Mouse (Mus musculus): ENCODE measurements around the gene Trim29. TPM values are rescaled to one million over a fixed set of nuclear protein-coding genes. Genes with fewer than 3 reads are reported as not detected.
A peak's percentile ranks its signal among the peaks of the same experiment; 100 is the strongest.

Gene Trim29
- polyA plus RNA-seq, 1 experiment from 2014 or later, result 54.0 TPM

DNA sequence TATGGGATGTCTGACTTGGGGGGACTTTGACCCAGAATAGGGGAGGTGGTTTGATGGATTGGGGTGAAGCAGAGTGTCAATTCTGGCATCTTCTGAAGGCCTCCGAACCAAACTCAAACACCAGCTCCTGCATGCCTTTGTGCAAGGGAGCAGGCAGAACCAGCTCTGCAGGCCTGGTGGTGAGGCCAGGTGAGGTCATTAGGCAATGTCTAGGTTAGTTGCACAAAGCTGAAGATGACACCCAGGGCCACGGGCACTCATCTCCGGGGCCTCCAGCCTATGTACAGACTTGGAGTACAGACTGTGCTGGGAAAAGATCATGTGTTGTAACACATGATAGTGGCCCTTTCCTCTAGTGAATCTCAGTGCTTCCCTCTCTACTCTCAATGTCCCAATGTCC is 3.2 kb downstream of the Trim29 start:
- no peak for DNase-seq (ENCODE audit: low spot score)

DNA sequence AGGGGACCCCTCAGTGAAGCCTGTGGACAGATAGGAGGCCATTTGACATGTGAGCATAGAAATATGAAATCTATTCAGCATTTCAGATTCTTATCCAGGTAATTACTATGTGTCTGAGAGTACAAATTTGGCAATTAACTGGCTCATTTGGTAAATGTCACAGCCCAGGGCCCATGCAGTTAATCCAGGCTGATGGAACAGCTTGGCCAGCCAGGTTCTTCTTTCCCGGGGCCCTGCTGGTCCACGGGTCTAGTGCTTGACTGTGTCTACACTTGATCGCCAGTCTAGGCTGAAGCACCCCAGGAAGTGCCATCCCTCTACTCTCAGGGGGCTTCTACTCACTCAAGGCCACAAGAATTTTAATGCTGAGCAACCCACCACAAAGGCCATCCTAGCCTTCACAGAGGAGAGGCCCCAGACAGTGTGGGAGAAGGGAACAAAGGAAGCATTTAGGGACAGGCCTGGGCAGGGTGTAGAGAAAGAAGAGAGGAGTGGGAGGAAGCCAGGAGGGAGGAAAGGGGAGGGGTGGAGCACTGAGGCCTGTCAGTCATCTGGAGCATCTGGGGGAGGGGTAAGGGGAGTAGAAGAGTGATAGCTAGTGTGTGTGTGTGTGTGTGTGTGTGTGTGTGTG is 4.8 kb downstream of the Trim29 start:
- no peak for DNase-seq (ENCODE audit: low spot score)

DNA sequence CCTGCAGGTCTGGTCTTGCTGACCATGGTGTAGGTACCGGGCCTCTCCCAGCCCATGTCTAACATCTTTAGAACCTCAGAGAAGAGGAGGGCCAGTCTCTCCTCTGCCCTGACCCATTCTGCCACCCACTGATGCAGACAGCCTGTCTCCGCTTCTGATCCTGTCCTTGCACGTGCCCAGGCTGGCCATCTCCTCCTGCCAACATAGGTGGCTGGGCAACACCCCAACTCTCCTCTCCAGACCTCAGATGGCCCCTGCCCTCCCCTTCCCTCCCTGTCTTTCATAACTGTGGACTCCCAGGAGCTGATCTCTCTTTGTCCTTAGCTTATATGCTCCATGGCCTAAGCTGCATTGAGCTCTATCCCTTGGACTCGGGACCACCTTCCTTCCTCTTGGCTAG is 5.8 kb downstream of the Trim29 start:
- DNase-seq (ENCODE audit: low spot score), result no peak

DNA sequence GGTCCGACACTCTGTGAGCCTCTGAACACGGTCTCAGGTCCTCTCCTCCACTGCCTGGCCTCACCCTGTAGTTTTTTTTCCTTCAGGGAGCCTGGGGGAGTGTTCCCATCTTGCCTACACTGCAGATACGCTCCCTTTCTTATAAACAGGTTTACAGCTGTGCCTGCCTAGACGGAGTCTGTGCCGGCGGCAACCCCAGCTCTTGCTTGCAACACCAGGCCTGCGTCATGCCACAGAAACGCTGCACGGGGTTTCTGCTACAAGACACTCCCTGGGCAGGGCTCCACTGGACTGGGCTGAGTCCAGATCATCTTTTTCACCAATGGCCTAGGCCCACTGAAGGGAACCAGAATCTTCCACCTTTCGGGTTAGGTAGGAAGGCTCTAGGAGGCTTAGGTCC is 8.0 kb downstream of the Trim29 start:
- no peak for DNase-seq (ENCODE audit: low spot score)

DNA sequence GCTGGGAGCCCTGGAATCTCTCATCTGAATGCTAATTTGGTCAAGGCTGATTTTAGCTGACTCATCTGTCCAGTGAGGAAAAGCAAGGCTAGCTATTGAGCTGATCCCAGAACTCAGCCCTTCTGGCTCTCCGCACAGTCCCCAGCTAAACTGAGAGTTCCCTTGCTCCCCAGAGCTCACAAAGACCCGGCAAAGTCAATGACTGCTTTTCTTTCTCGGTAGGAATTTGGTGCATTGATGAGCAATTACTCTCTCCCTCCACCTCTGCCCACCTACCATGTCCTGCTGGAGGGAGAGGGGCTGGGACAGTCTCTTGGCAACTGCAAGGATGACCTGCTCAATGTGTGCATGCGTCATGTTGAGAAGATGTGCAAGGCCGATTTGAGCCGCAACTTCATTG is 11.3 kb downstream of the Trim29 start:
- DNase-seq (ENCODE audit: low spot score), result no peak

DNA sequence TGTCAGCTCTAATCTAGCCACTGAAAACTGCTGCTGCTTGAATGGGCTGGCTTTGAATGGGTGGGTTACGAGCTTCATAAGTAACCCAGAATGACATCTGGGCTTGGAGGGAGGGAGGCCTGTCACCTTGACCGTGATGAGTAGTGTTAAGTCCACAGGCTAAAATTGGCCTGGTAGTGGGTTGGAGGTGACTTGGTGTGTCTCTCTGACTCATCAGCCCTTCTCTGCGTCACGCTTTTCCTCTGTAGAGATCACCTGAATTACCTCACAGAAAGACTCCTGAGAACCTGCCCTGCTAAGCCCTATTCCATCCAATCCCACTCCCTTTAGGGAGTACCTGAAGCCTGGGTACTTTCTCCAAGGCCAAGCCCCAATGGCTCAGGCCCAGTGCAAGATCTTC is 12.0 kb downstream of the Trim29 start:
- no peak for DNase-seq (ENCODE audit: low spot score)

DNA sequence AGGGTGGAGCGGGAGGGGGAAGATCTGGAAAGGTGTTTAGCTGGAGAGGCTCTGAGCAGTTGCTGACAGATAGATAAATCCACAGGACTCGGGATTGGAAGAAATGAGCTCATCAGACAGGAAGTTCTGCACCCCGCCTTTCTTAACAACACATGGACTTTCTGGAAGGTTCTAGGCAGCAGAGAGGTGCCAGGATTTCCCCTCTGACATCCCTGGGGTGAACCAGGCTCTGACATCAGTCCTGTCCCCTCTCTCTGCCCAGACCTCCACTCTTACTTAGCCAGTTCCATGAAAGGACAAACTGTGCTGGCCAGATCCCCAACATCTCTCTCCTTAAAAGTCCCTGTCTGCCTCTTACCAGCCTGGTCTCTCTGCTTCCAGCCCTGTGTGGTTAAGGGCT is 14.8 kb downstream of the Trim29 start:
- DNase-seq (ENCODE audit: low spot score), result no peak

DNA sequence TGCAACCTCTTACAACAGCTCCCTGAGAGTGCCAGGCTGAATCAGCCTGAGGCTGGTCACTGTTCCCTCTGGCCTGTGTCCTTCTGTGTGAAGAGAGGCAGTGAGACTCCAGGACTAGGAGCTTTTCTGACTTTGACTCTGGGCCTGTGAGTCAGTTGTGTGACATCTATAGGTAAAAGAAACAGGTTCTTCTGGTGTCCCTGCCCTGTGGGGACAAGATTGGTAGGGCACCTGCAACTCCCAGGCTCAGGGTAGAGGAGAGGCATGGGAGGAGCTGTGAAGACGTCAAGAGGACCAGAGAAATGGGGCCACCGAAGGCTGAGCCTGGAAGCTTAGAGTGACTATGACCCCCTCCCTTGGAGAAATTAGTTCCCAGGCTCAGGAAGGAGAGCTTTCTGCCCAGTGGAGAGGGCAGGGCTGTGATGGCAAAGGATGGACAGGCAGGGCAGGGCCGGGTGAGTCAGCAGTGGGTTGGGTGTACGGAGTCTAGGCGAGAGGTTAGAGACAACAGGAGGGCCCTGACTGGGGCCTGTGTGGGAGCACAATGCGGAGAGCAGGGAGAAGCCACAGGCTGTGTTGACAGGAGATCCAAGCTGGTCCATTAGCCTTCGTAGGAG is 15.5 kb downstream of the Trim29 start:
- no peak for DNase-seq (ENCODE audit: low spot score)

DNA sequence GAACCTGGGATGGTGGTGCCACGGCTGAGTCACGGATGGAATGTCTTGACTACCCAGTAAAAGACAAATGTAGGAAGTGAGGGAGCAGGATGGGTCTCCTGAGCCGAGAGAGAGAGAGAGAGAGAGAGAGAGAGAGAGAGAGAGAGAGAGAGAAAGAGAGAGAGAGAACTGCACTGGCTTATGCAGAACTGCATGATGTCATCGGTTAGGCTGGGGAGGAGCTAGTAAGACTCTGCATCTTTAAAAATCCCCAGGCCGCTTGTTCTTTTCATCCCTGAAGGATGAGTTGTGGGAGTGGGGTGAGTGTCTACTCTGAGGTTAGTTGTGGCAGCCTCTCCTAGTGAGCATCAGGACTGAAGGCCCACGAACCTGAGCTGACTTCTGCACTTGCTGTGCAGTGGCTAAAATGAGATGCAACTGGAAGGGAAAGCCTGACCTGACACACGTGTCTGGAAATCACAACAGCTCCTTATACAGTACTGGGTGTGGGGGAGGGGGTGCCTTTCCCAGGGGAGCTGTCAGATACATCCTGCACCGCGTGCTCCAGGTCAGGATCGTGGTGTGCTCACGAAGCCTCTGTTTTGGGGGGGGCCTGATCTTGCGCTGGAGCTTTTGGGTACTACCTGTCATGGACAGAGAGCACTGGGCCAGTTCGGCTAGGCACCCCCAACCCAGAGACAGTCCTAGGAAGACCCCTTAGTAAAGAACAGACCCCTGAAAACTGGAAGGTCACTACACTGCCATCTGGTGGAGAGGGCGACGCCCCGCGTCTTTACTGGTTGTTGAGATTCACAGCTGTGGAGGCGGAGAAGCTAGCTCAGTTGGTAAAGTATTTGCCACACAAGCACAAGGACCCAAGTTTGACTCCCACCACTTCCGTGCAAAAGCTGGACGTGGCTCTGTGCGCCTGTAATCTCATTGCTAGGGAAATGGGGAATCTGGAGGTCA is 16.8 kb downstream of the Trim29 start:
- DNase-seq (ENCODE audit: low spot score), result peak; percentile 56

DNA sequence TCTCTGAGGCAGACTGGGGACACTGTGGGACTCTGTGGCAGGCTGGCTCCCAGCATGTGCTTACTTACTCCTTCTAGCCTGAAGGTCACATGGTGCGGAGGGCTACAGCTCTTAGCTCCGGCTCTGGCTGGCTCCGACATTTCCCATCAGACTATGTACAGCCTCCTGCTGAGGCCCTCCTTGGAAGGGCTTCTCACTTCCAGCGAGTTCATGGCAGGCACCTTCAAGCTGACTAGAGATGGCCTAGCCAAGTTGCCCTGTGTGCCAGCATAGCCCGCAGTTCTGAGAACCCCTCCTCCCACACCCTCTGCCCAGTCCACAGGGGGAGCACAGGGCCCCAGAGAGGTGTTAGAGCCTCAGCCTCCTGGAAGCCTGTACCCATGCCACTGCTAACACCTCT is 19.8 kb downstream of the Trim29 start:
- no peak for DNase-seq (ENCODE audit: low spot score)

DNA sequence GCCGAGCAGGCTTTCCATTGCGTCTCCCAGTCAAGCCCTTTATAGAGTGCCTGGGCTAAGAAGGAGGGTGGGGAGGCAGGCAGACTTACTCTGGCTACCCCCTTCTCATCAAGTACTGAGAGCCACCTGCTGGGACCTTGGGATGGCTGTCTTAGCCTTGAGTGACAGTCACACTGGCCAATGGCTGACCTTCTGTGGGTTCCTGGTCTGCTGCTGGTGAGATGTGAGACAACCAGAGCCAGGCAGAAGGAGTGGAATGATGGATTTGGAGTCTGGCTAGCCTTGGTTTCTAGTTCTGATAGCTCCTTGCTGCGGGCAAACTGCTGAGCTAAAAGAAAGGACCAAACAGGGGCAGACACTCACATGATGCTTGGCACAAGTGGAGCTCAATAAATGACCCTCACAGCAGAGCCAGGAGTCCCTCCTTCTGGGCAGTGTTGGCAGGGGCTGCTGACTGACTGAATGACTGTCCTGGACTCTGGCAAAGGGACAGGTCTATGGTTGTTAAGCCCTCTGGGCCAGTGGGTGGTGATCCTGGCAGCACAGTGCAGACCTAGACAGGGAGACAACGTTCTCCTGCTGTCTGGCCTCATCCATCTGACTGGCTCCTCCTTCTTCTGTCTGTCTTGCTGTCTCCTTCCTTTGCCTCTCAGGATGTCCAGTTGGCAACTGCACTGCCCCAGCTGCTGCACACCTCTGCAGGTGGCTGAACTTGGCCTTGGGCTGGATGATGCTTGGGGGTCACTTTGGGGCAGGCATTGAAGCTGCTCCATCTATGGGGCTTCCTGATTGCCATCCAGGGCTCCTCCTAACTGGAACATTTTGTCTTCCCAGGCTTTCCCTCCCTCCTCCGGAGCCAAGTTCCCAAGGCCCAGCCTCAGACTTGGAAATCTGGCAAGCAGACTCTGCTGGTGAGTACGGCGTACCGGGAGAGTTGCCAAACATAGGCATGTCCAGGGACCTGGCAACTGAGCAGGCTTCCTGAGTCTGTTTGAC is 21.1 kb downstream of the Trim29 start:
- DNase-seq (ENCODE audit: low spot score), result no peak

DNA sequence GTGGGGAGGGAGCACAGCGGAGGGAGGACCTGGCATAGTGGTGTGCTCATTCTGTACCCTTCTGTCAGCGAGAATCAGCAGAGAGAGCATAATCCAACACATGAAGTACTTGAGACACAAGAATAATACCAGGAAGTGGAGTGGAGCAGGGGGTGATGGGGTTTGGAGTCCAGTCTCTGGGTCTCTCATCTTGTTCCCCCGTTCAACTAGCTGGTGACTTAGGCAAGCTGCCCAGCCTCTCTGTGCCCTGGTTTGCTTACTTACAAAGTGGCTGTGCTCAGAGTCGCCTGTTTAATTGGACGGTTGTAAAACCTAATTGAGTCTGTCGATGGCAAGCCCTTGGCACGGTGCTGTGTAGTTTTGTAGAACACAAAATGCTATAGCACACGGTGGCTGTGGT is 23.8 kb downstream of the Trim29 start:
- no peak for DNase-seq (ENCODE audit: low spot score)

DNA sequence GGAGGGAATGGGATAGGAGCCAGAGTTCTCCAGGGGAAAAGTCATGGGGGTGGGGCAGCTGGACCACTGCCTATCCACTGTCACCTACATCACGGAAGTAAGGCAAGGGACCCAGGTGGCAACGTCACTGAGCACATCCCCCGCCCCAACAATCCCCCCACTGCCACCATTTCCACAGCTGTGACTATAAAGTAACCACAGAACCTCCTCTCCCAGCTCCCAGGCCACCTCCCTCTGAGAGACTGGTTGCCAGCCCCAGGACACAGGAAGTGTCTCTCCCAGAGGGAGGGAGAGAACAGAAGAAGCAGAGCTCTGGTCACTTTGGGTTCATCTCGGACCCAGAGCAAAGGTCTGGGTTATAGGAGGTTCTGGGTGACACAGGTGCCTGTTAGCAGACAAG is 27.0 kb downstream of the Trim29 start:
- DNase-seq (ENCODE audit: low spot score), result peak; percentile 79

DNA sequence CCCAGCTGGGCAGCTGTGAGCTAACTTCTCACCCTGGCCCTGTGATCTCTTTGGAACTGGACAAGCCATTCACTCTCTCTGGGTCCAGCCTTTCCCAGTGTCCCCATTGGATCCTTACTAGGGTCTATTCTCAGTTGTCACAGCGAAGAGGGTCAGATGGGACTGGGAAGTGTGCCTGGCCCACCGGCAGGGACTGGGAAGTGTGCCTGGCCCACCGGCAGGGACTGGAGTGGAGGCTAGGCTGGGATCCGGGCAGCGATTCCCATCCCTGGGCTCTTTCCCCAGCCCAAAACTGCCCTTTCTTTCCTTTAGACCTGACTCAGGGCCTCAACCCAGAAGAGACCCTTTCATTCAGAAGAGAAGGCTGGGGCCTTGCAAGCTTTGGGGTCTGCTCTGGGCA is 27.4 kb downstream of the Trim29 start:
- DNase-seq (ENCODE audit: low spot score), result no peak

DNA sequence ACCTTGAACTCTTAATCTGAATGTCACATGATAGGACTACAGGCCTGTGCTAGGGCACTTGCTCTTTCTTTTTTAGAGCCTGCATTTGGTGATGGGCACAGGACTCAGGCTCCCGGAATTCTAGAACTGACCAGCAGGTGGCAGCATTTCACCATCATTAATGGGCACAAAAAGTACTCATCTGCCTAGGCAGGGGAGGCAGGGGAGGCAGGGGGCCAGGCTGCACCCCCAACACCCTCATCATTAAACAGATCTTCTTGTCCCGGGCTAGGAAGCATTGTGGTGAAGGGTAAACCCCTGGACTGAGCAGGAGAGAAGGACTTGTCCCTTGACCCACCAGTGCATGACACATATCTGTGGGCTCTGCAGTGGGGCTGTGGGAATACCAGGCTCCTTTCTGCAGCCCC is 29.0 kb downstream of the Trim29 start:
- peak; percentile 87 for DNase-seq (ENCODE audit: low spot score)

DNA sequence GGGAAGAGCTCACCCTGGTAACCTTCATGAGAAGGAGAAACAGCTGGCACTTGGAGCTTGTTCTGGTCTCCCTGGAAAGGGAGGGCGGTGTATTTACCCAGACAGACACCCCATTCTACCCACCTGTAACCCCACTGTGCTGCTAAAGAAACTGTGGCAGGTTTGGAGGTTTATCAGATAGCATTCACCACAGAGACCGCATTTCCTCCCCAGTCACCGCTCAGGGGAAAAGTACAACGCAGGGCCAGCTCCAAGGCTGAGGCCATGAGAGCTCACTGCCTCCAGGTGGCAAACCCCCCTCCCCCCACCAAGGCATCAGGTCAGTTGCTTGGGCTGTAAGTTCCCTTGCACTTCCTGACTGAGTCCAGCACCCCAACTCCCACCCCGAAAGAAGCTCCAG is 39.4 kb downstream of the Trim29 start:
- DNase-seq (ENCODE audit: low spot score), result peak; percentile 79

DNA sequence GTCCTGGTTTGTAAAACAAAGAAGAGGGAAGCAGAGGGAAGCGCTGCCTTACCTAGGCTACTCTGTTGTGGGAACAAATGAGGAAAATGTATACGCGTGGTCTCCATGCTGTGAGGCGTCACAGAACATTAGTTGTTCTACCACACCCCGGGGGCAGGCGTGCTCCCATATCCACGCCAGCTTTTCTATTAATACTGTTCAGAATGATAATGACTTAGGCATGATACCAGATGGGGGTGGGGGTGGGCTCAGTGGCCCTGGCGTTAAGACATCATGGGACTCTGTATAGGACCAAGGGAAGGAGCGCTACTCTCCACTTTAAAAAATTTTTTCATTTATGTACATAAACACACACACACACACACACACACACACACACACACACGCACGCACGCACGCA is 40.4 kb downstream of the Trim29 start:
- DNase-seq (ENCODE audit: low spot score), result no peak

DNA sequence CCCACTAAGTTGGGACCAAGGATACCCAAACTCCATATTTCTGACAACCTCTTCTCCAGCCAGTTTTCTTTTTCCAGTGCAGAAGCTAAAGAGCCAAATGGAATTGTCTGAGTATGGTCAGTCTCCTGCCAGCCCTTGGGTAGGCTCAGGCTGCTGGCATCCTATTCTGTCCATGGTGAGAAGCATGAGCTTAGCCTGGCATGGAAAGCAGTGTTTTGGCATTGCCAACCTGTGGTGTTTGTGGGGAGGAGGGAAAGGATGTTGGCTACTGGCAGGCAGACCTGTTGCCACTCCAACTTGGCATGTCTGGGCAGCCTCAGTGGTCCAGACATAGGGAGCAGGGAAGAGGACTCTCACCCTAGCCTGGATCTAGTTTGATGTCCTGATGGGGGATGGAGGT is 46.4 kb downstream of the Trim29 start:
- no peak for DNase-seq (ENCODE audit: low spot score)

DNA sequence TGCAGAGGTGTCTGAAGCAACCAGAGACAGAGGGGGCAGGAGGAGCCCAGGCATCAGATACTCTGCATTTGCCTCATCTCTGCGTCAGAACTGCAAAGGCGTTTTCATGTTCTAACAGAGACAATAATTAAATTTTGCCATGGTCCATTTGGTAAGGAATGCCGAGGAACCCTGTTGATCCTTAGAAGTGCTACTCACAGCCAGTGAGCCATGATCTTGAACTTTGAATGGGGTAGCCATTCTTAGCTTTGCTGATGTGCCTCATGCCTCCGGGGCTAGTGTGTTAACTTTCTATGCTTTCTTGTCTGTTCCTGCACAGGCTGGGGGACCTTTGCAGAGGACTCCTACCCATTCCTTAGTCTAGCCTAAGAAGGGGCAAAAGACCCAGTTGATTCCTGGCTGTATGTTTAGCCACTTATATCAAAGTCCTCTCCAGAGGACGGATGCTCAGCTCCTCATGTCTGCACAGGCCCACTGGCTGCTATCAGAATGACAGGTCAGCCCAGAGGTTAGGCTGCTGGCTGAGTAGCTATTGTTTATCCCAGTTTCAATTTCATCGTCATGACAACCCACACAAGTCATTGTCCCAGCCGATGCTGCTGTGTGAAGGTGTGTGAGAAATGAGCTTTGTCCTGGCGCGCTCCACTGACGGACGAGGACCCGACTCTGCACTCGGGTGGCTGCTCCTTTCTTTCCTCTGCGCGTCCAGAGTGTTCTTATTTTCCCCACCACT is 48.1 kb downstream of the Trim29 start:
- no peak for DNase-seq (ENCODE audit: low spot score)

DNA sequence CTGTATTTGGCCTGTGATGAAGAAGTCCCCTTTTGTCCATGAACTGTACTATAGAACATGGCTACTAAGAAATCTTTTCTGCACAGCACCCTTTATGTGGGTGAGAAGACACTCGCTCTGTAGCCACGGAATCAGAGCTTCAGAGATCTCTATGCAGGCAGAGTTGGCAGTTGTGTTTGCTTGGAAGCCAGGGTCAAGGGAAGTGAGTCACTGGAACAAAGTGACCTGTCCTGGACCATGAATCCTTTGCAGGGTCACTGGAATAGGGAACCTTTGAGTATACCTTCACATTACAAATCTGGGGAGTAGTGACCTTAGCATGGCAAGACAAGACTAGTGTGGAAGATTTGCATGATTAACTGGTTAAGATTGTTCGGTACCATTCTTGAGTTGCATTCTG is 58.1 kb downstream of the Trim29 start:
- DNase-seq (ENCODE audit: low spot score), result no peak

DNA sequence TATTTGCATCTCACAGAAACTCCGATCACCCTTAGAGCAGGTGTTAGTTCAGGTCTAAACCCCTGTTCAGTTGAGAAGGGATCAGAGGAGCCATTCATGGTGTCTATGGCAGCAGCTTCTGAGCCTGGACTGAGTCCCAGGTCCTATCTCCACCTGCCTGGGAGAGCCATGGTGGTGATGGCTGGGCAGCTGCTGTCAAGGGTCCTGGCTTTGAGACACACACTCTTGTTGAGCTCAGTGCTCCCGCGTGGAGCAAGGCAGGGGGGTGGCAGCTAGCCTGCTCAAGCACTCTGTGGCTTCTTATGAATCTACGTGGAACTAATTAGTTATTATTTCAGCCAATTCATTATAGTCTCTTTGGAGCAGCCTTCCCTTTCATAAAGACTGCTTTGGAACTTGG is 73.2 kb downstream of the Trim29 start:
- DNase-seq (ENCODE audit: low spot score), result no peak

Measured in thymus, postnatal 0 days (tissue).